Mouse (Mus musculus) limb, embryonic 14.5 days (tissue): ENCODE data around the gene Polg2. TPM values are rescaled to one million over a fixed set of nuclear protein-coding genes. Genes with fewer than 3 reads are reported as not detected.
"Not testable (repeated sequence)": the region's sequence is repeated elsewhere in the genome, so short reads cannot be mapped to it uniquely, and the experiment has no call there.

Experiments
- ATAC-seq: fragments of 200-750 bp; cut with Nextera tagmentation; 2 replicates; pipeline ENCODE4 v1.8.0; 2017; ENCODE audit warnings: low read depth, moderate number of reproducible peaks, moderate TSS enrichment; ENCODE audit not compliant: low FRiP score
- DNase-seq: peaks from one replicate; pipeline ENCODE4 v3.0.0-alpha.2; 2015; ENCODE audit warnings: low spot score
- H3K27ac ChIP-seq: fragments of 300-500 bp; sonication (generic); replicated peaks from 2 replicates; pipeline ENCODE4 v1.5.1; 2014; ENCODE audit warnings: low read depth, mild to moderate bottlenecking, low read length, moderate library complexity, mixed read lengths
- H3K27me3 ChIP-seq: fragments of 300-500 bp; sonication (generic); 2 replicates; pipeline ENCODE4 v1.6.1; 2014; ENCODE audit warnings: low read length, mixed read lengths; ENCODE audit not compliant: control insufficient read depth, insufficient read depth
- H3K36me3 ChIP-seq: fragments of 300-500 bp; sonication (generic); 2 replicates; pipeline ENCODE4 v1.6.1; 2014; ENCODE audit warnings: mild to moderate bottlenecking, low read length, moderate library complexity, mixed read lengths; ENCODE audit not compliant: control insufficient read depth, insufficient read depth
- H3K4me1 ChIP-seq: fragments of 300-500 bp; sonication (generic); 2 replicates; pipeline ENCODE4 v1.6.1; 2014; ENCODE audit warnings: antibody characterized with exemption, low read length, mixed read lengths; ENCODE audit not compliant: control insufficient read depth, insufficient read depth
- H3K4me2 ChIP-seq: fragments of 300-500 bp; sonication (generic); replicated peaks from 2 replicates; pipeline ENCODE4 v1.6.1; 2014; ENCODE audit warnings: low read depth, mild to moderate bottlenecking, low read length, moderate library complexity; ENCODE audit not compliant: severe bottlenecking
- H3K4me3 ChIP-seq: fragments of 300-500 bp; sonication (generic); replicated peaks from 2 replicates; pipeline ENCODE4 v1.5.1; 2014; ENCODE audit warnings: low read length
- H3K9ac ChIP-seq: fragments of 300-500 bp; sonication (generic); 2 replicates; pipeline ENCODE4 v1.6.1; 2014; ENCODE audit warnings: mild to moderate bottlenecking, low read depth, low read length, moderate library complexity; ENCODE audit not compliant: severe bottlenecking
- H3K9me3 ChIP-seq: fragments of 300-500 bp; sonication (generic); 2 replicates; pipeline ENCODE4 v1.6.1; 2016; ENCODE audit warnings: low read length; ENCODE audit not compliant: control insufficient read depth
- POLR2A ChIP-seq: fragments of 200-500 bp; IDR thresholded peaks from 2 replicates; pipeline ENCODE4 v1.8.0; 2012; ENCODE audit warnings: inconsistent platforms, mild to moderate bottlenecking, moderate library complexity, borderline replicate concordance; ENCODE audit not compliant: insufficient read depth, insufficient read length; ENCODE audit errors: extremely low read depth
- WGBS: fragments of 180-500 bp; shearing (Covaris S2); extraction: QIAGEN DNeasy Blood & Tissue Kit; methylation state at CpG from one replicate; pipeline ENCODE4 v1.1.7; 2014; 5-methylcytosine and 5-hydroxymethylcytosine counted together
- polyA plus RNA-seq, 2 experiments: library from polyadenylated mRNA; depleted of rRNA in 1 of 2; stranded (reverse) in 1 of 2; unstranded in 1 of 2; fragments of >200 nt; fragmentation: Nextera tagmentation in 1 of 2; extraction: Ambion mirVana in 1 of 2; gene quantifications; 2 replicates each; pipeline versions ENCODE4 v1.2.1 to v1.2.3; 2012 to 2014

The Polg2 gene
- polyA plus RNA-seq, 2 experiments, result 12.7 to 13.6 TPM

DNA sequence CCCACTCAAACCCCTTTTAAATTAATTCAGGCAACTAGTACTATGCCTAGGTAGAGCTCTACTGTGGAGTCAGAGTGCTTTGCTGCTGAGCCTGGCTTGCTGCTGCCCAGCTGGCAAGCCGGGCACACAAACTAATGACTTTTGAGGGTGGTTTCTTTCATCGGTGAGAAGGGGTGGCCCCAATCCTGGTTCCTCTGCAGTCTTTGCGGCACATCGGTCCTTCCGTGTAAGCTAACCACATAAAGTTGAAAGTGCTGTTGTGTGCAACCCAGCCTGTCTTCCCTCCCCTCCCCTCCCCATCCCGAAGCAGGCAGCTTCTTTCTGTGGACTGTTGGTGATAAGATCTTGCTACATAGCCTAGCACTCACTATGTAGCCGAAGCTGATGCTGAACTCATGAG, 27.2 kb downstream of the Polg2 start:
- H3K36me3 ChIP-seq, result no peaks in the 10 kb centered on the region
- no peaks in the 10 kb centered on the region for H3K9me3 ChIP-seq
- H3K4me3 ChIP-seq, result no peak overlapping the region
- no peaks in the 10 kb centered on the region for H3K27me3 ChIP-seq
- no peaks in the 10 kb centered on the region for H3K4me1 ChIP-seq
- no peak overlapping the region for H3K27ac ChIP-seq
- DNase-seq (no peak), ATAC-seq (no peak)
- no peak overlapping the region for H3K4me2 ChIP-seq
- no peak overlapping the region for H3K9ac ChIP-seq
- WGBS, result 86% methylated on average over 7 of the region's 7 CpGs
- no peak for TF ChIP-seq POLR2A

DNA sequence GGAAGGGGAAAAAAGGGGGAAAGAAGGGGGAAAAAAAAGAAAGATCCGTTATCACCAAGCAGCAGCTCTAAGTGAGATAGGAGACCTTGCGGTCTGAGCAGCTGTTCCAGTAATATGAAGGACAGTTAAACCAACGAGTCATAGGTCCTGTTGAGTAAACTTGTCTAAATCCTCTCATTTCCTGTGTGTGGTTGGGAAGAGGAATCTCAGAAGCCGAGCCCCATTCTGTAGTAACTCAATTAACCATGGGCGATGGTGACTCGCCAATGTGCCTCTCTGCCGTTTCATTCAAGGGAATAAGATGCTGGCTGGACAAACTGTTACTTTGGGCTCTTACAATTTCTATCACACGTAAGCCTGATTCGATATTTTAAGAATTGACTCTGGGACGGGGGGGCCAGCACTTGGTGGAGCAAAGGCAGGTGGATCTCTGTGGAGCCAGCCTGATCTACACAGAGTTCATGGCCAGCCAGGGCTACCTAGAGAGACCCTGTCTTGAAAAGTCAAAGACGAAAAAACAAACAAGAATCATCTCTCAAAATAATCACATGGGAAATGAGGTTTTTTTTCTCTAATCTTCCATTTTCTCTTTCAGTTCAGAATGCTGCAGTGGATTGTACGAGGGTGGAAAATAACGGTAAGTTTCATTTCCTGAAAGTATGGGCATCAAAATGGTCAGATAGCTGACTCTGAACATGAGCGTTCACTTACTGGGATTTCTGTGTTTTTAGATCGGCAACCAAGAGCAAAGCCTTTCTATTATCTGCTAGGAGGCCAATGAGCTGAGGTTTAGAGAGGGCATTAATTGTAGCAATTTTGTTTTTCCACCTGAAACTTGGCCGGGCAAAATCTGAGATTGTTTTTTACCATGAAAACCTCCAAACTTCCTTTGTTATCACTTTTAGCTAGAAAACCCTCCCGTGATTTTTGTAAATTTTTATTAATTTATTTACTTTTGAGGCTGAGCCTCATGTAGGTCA, 28.0 kb downstream of the Polg2 start, which contains the start of gene Milr1:
Gene Milr1 (plus strand): TSS at position 188 of the 980 bp plus-strand sequence.
- Histone ChIP-seq H3K4me3 (no peak within 1 kb of the TSS), H3K9ac (no peak within 1 kb of the TSS), H3K27ac (no peak within 1 kb of the TSS), H3K4me1 (no peaks in the 10 kb centered on the region), H3K27me3 (no peaks in the 10 kb centered on the region), H3K9me3 (no peaks in the 10 kb centered on the region), H3K4me2 (no peak within 1 kb of the TSS), H3K36me3 (no peaks in the 10 kb centered on the region)
- 85% methylated on average over 17 of the region's 17 CpGs for WGBS
- DNase-seq, result no peak
- ATAC-seq, result no peak
- TF ChIP-seq POLR2A, result no peak

DNA sequence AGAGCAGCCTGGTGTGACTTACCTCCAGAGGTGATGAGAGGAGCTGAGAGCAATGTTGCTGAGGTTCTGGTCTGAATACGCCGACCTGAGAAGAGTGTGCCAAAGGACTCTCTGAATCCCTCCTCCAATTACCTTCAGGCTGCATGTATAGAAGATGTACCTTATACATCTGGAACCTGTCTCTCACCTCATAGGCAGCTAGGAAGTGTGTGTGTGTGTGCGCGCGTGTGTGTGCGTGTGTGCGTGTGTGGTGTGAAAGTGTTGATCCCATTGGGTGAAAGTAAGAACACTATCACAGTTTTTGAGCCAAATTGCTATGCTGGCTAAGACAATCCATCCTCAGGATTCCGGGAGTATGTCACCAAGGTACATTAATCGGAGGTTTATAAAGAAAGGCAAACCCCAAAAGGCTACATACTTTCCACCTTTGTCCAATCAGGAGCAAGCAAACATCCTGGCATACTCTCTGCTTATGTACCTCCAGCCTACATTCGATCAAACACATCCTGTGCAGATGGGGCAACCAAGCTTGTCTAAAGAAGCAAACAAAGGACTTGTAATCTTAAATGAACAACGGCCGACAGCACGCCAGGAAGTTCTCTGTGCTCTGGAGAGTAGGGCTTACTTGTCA, 29.1 kb downstream of the Polg2 start, which contains the start of gene Pecam1:
Gene Pecam1 (minus strand): TSS at position 508 of the 631 bp plus-strand sequence.
- no peak within 1 kb of the TSS for H3K9ac ChIP-seq
- H3K4me2 ChIP-seq, result no peak within 1 kb of the TSS
- no peaks in the 10 kb centered on the region for H3K4me1 ChIP-seq
- no peak for TF ChIP-seq POLR2A
- DNase-seq, result no peak
- no peaks in the 10 kb centered on the region for H3K27me3 ChIP-seq
- no peaks in the 10 kb centered on the region for H3K9me3 ChIP-seq
- WGBS, result 91% methylated on average over 13 of the region's 13 CpGs
- no peak within 1 kb of the TSS for H3K4me3 ChIP-seq
- no peaks in the 10 kb centered on the region for H3K36me3 ChIP-seq
- H3K27ac ChIP-seq, result no peak within 1 kb of the TSS
- ATAC-seq, result no peak

DNA sequence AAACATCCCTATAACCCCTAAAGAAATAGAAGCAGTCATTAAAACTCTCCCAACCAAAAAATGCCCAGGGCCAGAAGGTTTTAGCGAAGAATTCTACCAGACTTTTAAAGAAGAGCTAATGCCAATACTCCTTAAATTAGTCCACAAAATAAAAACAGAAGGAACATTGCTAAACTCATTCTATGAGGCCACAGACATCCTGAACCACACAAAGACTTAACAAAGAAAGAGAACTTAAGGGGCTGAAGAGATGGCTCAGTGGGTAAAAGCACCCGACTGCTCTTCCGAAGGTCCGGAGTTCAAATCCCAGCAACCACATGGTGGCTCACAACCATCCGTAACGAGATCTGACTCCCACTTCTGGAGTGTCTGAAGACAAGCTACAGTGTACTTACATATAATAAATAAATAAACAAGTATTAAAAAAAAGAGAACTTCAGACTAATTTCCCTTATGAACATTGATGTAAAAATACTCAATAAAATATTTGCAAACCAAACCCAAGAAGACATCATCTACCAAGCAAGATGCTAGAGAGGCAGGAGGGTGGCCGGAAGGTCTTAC, 29.7 kb downstream of the Polg2 start:
- H3K27ac ChIP-seq, H3K4me3 ChIP-seq, H3K27me3 ChIP-seq, DNase-seq, H3K4me2 ChIP-seq, ATAC-seq, H3K36me3 ChIP-seq, H3K9me3 ChIP-seq, H3K4me1 ChIP-seq, H3K9ac ChIP-seq: not testable (repeated sequence)
- 94% methylated on average over 7 of the region's 7 CpGs for WGBS

GRCm38 (mm10) chr11:106744949-106745348, 34.4 kb downstream of the Polg2 start:
- Histone ChIP-seq H3K4me1 (no peaks in the 10 kb centered on the region), H3K4me3 (no peak overlapping the region), H3K27me3 (no peaks in the 10 kb centered on the region), H3K36me3 (no peaks in the 10 kb centered on the region), H3K9ac (no peak overlapping the region), H3K27ac (no peak overlapping the region), H3K4me2 (no peak overlapping the region), H3K9me3 (no peaks in the 10 kb centered on the region)
- WGBS, result 80% methylated on average over 5 of the region's 5 CpGs
- ATAC-seq (no peak), DNase-seq (no peak)
- TF ChIP-seq POLR2A, result no peak
